Mouse (Mus musculus) heart, adult 9 months (tissue): Measurements from ENCODE around the gene Urgcp.

Experiments used
- DNase-seq, 2 experiments: peaks; one replicate each; pipeline ENCODE4 v3.0.0; 2022; ENCODE audit warnings: low spot score in 2 of 2

The Urgcp gene

DNA sequence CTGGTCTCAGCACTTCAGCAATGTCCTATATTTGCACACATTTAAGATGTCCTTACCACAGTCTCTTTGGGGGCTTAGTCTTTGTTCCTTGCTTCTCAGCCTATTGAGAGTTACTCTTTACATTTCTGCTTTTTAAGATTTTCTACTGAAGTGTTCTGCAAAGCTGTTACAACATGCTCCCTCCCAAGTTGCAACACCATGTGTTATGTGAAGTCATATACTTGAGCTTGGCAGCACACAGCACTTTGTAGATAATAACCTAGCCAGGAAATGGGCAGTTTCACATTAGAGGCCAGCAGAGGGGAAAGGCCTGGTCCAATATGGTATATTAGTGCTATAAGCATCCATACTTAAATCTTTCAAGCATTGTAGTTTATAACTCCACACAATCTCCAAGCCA, 23.6 kb upstream of the Urgcp start:
- DNase-seq: no peak

DNA sequence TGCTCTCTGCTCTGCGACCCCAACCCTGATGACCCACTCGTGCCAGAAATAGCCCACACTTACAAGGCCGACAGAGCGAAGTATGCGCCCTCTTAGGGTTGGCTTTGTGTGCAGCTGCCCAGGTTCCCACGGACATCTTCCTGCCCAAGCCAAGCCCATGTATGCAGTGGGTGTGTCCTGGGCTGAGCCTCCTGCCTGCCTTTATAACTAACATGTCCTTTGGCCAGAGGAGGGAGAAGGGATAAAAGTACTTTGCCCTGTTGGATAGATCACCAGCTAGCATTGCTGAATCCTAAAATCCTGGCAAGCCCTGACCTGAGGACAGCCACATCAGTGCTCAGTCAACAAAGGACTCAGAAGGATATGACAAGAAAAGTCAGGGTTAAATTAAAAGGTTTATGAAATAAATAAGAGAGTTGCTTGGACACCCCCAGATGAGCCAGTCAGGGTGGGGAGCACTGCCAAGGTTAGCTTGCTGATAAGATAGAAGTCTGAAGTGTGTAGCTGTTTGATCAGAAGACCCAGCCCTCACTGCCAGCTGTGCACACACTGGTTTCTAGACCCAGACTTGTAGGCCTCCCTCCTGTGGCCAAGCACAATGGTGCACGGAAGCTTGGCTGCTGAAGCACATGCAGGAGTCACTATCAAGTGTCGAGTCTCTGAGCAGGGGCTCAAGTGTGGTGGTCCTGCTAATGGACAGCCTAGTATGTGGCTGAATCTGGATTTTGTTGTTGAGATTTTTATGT, 20.2 kb upstream of the Urgcp start:
- DNase-seq: no peak

DNA sequence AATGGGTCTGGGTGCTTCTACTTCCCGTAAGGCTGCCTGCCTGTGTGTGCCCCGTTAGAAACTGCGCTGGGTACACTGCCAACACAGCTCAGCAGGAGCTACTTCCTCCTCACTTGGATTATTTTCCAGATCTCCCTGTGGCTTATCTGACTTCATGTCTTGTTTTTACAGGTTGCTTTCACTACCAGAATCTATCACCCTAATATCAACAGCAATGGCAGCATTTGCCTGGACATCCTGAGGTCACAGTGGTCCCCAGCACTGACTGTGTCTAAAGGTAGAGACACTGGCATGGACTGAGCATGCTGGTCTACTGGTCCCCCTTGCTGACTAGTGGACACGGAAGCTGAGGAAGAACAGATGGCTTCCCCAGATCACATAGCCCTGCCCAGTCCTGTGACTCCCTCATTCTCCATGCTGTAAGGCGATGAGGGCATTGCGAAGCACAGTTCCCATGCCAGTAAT, 17.9 kb upstream of the Urgcp start:
- DNase-seq: no peak

GRCm38 (mm10) chr11:5778481-5778880, 16.3 kb upstream of the Urgcp start:
- no peak for DNase-seq

DNA sequence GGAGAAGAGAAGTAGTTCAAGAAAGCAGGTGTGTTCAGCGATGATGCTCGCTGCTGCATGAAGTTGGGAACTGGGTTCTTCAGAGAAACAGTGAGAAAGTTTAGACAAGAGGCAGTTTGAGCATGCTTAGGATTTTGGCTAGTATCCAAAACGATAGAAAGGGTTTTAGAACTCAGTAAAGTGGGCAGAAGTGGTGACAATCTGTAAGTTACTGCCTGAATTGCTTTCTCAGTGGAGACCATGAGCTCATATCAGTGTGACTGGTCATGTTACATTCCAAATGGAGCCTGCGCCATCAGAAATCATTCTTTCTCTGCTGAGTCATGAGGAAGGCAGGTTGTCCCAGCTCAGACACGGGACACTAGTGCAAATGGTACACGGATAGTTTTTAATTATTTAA, 3.8 kb upstream of the Urgcp start:
- DNase-seq: no peak

GRCm38 (mm10) chr11:5762633-5762982, 432 bp upstream of the Urgcp start:
- DNase-seq: no peak

DNA sequence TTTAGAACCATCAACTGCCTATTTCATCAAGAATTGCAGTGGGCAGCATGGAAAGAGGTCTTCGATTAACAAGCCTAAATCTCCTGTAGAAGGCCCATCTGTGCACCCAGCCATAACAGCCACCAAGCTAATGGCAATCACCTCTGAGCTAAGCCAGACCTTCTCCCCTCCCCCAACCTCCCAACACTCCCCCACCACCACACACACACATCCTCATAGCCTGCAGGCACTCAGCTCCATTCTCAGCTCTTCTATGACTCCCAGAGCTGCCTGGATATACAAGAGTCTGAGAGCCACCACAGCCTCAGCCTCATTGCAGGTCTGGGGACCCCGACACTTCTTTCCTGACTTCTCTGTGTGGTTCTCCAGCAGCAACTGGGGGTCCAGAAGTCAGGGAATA, 8.4 kb downstream of the Urgcp start:
- no peak for DNase-seq

DNA sequence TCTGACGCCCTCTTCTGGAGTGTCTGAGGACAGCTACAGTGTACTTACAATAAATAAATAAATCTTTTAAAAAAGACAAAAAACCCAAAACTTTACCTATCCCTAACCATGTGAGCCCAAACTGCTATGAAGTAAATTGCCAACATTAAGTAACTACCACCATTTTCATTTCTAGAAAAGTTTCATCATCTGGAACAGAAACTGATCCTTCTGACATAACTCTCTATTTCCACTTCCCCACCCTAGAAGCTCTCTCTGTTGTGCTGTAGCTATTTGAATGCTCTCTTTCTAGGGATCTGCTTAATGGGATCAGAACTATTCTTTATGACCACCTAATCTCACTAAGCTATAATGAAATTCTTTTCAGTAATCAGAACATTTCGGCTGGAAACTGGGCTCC, 17.2 kb downstream of the Urgcp start:
- DNase-seq: no peak

DNA sequence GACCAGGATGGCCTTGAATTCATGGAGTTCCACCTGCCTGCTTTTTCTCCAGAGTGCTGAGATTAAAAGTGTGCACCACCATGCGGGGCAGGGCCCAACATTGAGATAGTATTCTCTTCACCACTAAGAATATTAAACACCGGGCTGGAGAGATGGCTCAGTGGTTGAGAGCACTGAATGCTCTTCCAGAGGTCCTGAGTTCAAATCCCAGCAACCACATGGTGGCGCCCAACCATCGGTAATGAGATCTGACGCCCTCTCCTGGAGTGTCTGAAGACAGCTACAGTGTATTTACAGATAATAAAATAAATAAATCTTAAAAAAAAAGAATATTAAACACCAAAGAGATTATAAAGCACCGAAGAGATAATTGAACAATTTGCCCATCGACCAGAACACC, 20.1 kb downstream of the Urgcp start:
- no peak for DNase-seq

GRCm38 (mm10) chr11:5740965-5741627, 21.1 kb downstream of the Urgcp start:
- DNase-seq: peak; percentile 84

DNA sequence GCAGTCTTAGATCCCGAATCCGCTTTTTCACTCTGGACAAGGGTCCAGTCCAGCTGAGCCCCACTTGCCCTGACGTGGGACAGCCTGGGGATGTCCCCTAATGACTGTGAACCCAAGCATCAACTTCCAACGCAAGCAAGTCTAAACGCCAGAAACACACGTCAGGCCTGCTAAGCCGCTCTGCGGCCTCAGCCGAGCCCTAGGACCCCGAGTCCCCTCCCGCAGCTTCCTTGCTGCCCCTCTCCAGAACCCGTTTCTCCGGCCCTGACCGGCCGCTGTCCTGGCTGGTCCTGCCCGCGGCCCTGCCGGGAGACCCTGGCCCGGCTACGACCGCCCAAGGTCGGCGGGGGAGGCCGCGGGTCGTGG, 21.6 kb downstream of the Urgcp start:
- no peak for DNase-seq

GRCm38 (mm10) chr11:5739846-5740245, 22.3 kb downstream of the Urgcp start:
- no peak for DNase-seq

DNA sequence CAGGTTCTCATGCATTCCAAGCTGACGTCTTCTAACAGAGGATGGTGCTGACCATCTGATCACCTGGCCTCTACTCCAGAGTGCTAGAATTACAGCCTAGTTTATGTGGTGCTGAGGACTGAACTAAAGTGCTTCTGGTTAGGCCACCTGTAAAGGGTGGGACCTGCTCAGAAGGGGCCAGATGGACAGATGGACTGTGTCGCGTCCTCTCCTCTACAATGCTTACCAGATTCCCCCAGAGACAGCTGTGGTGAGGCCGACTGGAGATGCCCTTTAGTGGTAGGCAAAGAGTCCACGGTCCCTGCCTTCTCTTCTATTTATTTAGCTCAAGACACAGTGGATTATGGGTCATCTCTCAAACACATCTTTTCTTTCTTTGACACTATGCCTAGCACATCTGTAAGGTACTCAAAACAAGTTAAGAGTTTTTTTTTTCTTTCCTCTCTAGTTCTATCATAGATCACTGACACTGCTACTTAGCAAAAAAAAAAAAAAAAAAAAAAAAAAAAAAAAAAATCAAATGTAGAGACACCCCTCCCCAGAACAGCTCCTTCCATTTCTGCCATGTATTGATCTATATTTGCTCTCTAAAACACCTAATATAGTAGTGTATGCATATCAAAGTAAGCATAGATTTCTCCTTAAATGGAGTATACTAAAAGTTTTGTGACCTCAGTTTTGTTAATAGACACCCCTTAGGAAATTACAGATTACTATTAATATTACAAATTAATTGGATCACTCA, 23.1 kb downstream of the Urgcp start:
- no peak for DNase-seq

DNA sequence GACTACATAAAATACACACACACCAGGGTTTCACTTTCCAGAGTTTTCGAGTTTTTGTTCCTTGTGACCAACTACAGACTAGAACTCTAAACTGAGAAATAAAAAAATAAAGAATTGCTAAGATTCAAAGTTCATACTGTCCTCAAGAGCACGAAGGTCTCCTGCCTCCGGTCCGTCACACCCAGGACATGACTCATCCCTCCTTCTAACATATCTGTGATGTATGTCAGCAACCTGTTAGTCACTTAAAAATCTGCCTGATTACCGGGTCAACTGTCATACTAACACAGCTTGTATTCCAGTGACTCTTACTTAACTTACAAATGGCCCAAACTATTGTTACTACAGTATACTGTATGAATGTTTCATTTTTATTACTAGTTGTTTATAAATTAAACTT, 25.0 kb downstream of the Urgcp start:
- no peak for DNase-seq

DNA sequence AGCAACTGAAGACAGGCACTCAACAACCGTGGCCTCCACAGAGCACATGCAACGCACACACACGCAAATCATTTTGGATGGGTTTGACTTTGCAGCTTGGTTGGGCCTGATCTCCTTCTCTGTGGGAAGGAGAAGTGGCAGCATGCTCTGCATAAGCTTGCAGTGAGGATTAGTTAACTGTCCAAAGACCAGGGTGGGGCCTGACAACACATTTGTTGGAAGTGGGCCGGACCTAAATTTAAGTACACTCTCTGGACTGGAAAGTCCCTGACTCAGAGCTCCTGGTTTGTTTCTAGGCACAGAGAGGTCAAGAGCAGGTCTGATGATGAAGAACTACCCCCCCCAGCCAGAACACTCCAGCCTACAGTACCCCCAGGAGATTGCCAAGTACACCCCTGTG, 27.9 kb downstream of the Urgcp start:
- DNase-seq: peak; percentile 30 to 32

GRCm38 (mm10) chr11:5732401-5732800, 29.8 kb downstream of the Urgcp start:
- DNase-seq: no peak

GRCm38 (mm10) chr11:5729582-5729981, 32.6 kb downstream of the Urgcp start:
- DNase-seq: no peak

DNA sequence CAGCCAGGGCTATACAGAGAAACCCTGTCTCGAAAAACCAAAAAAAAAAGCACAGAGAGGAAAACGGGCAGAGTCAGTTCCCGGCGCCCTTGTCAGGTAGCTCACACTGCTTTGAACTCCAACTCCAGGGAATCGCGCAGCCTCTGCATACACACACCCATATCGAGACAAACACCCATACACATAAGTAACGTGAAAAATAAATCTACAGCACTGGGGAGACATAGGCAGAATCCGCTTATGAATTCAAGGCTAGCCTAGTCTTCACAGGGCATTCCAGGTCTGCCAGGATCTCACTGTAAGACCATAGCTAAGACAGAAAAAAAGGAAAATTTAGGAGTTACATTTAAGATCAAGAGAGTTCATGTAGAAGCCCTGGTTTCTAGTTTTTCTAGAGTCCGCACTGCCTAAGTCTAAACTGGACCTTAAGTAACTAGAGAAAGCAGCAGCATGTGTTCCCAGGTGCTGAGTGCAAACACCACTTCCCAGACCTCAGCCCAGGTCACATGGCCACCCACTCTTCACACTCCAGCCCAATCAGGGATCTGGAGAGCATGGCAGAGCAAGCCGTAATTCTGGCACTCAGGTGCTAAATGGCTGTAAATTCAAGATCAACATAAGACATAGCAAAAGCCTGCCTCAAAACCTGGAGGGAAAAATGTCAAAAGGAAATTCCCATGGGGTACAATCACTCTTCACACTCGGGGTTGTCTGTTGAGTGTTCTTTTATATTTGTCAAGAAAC, 43.4 kb downstream of the Urgcp start:
- no peak for DNase-seq

- DNase-seq: peak; percentile 57 to 72
Measured at GRCm38 (mm10) chr11:5716938-5717705, 45.1 kb downstream of the Urgcp start.

DNA sequence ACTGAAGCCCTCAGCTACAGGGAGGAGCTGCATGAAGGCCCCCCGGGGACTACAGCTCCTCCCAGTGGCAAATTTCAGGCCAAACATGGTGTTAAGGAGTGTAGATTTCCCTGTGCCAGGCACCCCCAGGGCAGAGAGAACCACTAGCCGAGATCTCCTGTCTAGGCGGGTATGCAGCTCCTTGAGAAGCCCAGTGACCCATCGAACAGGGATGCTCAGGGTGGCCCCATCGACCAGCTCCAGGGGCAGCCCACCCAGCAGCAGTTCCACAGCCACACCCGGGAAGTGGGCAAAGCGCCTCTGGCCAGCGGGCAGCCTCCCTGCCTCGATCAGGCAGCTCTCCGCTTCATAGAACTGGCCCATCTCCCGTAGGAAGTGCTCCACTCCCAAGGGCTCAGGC, 45.9 kb downstream of the Urgcp start:
- DNase-seq: no peak

DNA sequence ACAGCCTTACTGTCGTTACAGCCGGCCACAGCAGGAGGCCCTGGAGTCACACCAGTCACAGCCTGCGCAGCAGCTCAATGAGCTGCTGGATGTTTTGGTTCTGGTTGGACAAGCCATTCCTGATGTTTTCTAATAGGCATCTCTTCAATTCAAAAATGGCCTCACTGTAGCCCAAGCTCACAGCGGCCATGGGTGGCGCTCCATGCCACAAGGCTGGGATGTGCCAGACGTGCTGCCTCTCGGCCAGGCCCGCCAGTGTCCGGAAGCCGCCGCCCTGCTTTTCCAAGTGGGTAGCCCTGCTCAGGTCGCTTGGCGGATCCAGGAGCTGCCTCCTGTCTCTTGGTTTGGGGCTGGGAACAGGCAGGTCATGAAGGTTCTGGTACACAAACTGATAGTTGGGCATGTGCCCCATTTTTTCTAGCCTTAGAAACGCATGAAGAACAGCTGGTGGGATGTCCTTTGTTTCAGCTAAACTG, 46.5 kb downstream of the Urgcp start, which contains the start of gene Mrps24:
Gene Mrps24, minus strand, starts transcription at position 51 of the 476 bp plus-strand sequence.
- DNase-seq: no peak
